Mouse (Mus musculus) MEL (cell line): ENCODE data around the gene Dgcr6. TPM values are rescaled to one million over a fixed set of nuclear protein-coding genes. Genes with fewer than 3 reads are reported as not detected.

Experiments used
- DNase-seq: peaks from one replicate; pipeline ENCODE4 v3.0.0; 2011; ENCODE audit warnings: low read depth, low spot score
- H3K27ac ChIP-seq: 2 replicates; pipeline ENCODE4 v1.5.1; 2012; ENCODE audit warnings: low read depth, mild to moderate bottlenecking, control low read depth, low read length, moderate library complexity; ENCODE audit not compliant: control insufficient read depth
- H3K27me3 ChIP-seq, 2 experiments: fragments of 150-350 bp in 1 of 2; sonication (generic) in 1 of 2; 2 replicates each; pipeline ENCODE4 v1.6.1; 2012; ENCODE audit warnings: low read length in 2 of 2, mild to moderate bottlenecking in 2 of 2, improper control_type of control experiment in 1 of 2, moderate library complexity in 1 of 2; ENCODE audit not compliant: insufficient read depth in 2 of 2, control insufficient read depth in 1 of 2
- H3K36me3 ChIP-seq, 2 experiments: 2 replicates each; pipeline ENCODE4 v1.6.1; 2012 to 2014; ENCODE audit warnings: low read length in 2 of 2, improper control_type of control experiment in 1 of 2, inconsistent platforms in 1 of 2, mild to moderate bottlenecking in 1 of 2; ENCODE audit not compliant: insufficient read depth in 2 of 2, control insufficient read depth in 1 of 2
- H3K4me1 ChIP-seq, 2 experiments: fragments of 150-350 bp in 1 of 2; sonication (generic) in 1 of 2; 2 replicates each; pipeline ENCODE4 v1.6.1; 2012; ENCODE audit warnings: low read length in 2 of 2, improper control_type of control experiment in 1 of 2, mild to moderate bottlenecking in 1 of 2; ENCODE audit not compliant: insufficient read depth in 2 of 2, control insufficient read depth in 1 of 2
- H3K4me3 ChIP-seq, 2 experiments: fragments of 150-350 bp in 1 of 2; sonication (generic) in 1 of 2; 2 replicates each; pipeline ENCODE4 v1.5.1; 2012; ENCODE audit warnings: low read depth in 2 of 2, low read length in 2 of 2, mild to moderate bottlenecking in 2 of 2, moderate library complexity in 2 of 2, control low read depth in 1 of 2, improper control_type of control experiment in 1 of 2; ENCODE audit not compliant: control insufficient read depth in 1 of 2, insufficient read depth in 1 of 2
- H3K79me2 ChIP-seq: 2 replicates; pipeline ENCODE4 v1.6.1; 2012; ENCODE audit warnings: mild to moderate bottlenecking, low read length, moderate library complexity; ENCODE audit not compliant: control insufficient read depth, poor library complexity, insufficient read depth
- H3K9ac ChIP-seq: 2 replicates; pipeline ENCODE4 v1.6.1; 2012; ENCODE audit warnings: low read depth, mild to moderate bottlenecking, control low read depth, low read length, moderate library complexity; ENCODE audit not compliant: control insufficient read depth, poor library complexity, severe bottlenecking
- H3K9me3 ChIP-seq: fragments of 150-350 bp; sonication (generic); replicated peaks from 2 replicates; pipeline ENCODE4 v1.6.1; 2012; ENCODE audit warnings: mild to moderate bottlenecking, low read length, improper control_type of control experiment, moderate library complexity; ENCODE audit not compliant: insufficient read depth
- CTCF ChIP-seq, 3 experiments: IDR thresholded peaks in 2 of 3; conservative IDR thresholded peaks in 1 of 3; 2 replicates each; pipeline ENCODE4 v1.5.1; 2011 to 2012; ENCODE audit warnings: low read length in 3 of 3, low read depth in 2 of 3, mild to moderate bottlenecking in 2 of 3, improper control_type of control experiment in 1 of 3, inconsistent platforms in 1 of 3, mixed read lengths in 1 of 3, moderate library complexity in 1 of 3; ENCODE audit not compliant: control insufficient read depth in 1 of 3, insufficient read depth in 1 of 3, poor library complexity in 1 of 3, severe bottlenecking in 1 of 3
- E2F4 ChIP-seq: IDR thresholded peaks from 2 replicates; pipeline ENCODE4 v1.6.1; 2011; ENCODE audit warnings: low read depth, low read length, improper control_type of control experiment, borderline replicate concordance
- EP300 ChIP-seq, 2 experiments: IDR thresholded peaks; 2 replicates each; pipeline ENCODE4 v1.6.1; 2011; ENCODE audit warnings: improper control_type of control experiment in 2 of 2, low read length in 2 of 2, low read depth in 1 of 2, mild to moderate bottlenecking in 1 of 2
- GATA1 ChIP-seq: IDR thresholded peaks from 2 replicates; pipeline ENCODE4 v1.6.1; 2011; ENCODE audit warnings: low read depth, low read length, improper control_type of control experiment
- MEF2A ChIP-seq: IDR thresholded peaks from 2 replicates; pipeline ENCODE4 v1.6.1; 2014; ENCODE audit warnings: low read depth, mild to moderate bottlenecking, inconsistent platforms, low read length, improper control_type of control experiment; ENCODE audit not compliant: poor library complexity, insufficient replicate concordance, severe bottlenecking; ENCODE audit errors: extremely low read depth
- NELFE ChIP-seq: IDR thresholded peaks from 2 replicates; pipeline ENCODE4 v1.6.1; 2011; ENCODE audit warnings: low read depth, low read length, improper control_type of control experiment
- NRF1 ChIP-seq: IDR thresholded peaks from 2 replicates; pipeline ENCODE4 v1.6.1; 2014; ENCODE audit warnings: low read depth, mild to moderate bottlenecking, inconsistent platforms, low read length, improper control_type of control experiment, moderate library complexity; ENCODE audit not compliant: poor library complexity, insufficient read depth, severe bottlenecking
- TBP ChIP-seq: IDR thresholded peaks from 2 replicates; pipeline ENCODE4 v1.8.0; 2011; ENCODE audit warnings: low read depth, low read length, improper control_type of control experiment
- ZC3H11A ChIP-seq: IDR thresholded peaks from 2 replicates; pipeline ENCODE4 v1.6.1; 2012; ENCODE audit warnings: low read depth, mild to moderate bottlenecking, inconsistent platforms, low read length, improper control_type of control experiment
- ZNF384 ChIP-seq: IDR thresholded peaks from 2 replicates; pipeline ENCODE4 v1.6.1; 2012; ENCODE audit warnings: low read depth, mild to moderate bottlenecking, inconsistent platforms, low read length, improper control_type of control experiment
- polyA plus RNA-seq, 2 experiments: library from polyadenylated mRNA; stranded (reverse) in 1 of 2; unstranded in 1 of 2; fragments of >175 nt in 1 of 2; fragments of >200 nt in 1 of 2; gene quantifications; 2 replicates each; pipeline versions ENCODE4 v1.2.1 to v1.2.4; 2012; ENCODE audit warnings: low replicate concordance in 2 of 2, low read depth in 1 of 2; ENCODE audit not compliant: insufficient read length in 2 of 2, insufficient read depth in 1 of 2, missing spikeins in 1 of 2
- total RNA-seq: library from RNA; depleted of rRNA; stranded (reverse); fragments of 300-350 nt; gene quantifications from 2 replicates; pipeline ENCODE4 v1.2.3, GENCODE M21; 2012

Dgcr6 gene
- total and polyA plus RNA-seq, 3 experiments, result 66.8 to 133 TPM; not detected in 1

DNA sequence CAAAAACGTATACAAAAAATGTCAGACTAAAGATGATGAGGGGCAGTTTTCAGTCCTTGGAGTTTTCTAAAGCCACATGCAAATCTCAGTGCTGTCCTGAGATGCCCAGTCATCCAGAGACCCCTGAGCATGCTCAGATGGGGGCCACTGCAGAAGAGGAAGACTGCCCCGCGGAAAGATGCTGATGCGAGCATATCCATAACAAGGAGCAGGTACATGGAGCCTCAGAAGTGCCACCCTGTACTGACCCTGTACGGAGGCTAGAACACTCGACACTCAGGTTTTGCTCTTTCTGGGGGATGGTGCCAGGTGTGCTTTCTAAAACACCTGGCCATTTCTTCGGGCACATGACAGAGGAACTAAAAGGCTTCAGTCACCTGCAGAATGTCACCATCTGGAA lies 338 bp upstream of the Dgcr6 start:
- H3K36me3 ChIP-seq, result peaks cover 0 to 20% of the 10 kb centered on the region in 2 experiments; a peak in 2 of 4 replicates
- H3K4me1 ChIP-seq, result peaks cover 11 to 31% of the 10 kb centered on the region in 2 experiments
- H3K27ac ChIP-seq, result no peak overlapping the region
- no peaks in the 10 kb centered on the region for H3K79me2 ChIP-seq
- TF ChIP-seq NRF1, result 0 out of 2 replicates have a peak, but pooled peaks have one; percentile 9
- no peak for TF ChIP-seq ZC3H11A
- no peak overlapping the region for H3K4me3 ChIP-seq
- no peak overlapping the region for H3K9ac ChIP-seq
- no peaks in the 10 kb centered on the region for H3K27me3 ChIP-seq
- no peak for DNase-seq
- H3K9me3 ChIP-seq, result no peaks in the 10 kb centered on the region

GRCm38 (mm10) chr16:18056215-18056614 lies 3.6 kb downstream of the Dgcr6 start:
- no peaks in the 10 kb centered on the region for H3K79me2 ChIP-seq
- no peak overlapping the region for H3K9ac ChIP-seq
- TF ChIP-seq GATA1 (0 out of 2 replicates have a peak, but pooled peaks have one; percentile 9), E2F4 (no peak), CTCF (IDR thresholded peaks at IDR 0.05 in 2 of 3, conservative IDR thresholded peaks at IDR 0.05 in 1 of 3; ENCODE audit: control insufficient read depth in 1 of 3, insufficient read depth in 1 of 3, low read depth in 2 of 3, low read length in 3 of 3, poor library complexity in 1 of 3, severe bottlenecking in 1 of 3) (no peak), ZNF384 (no peak), MEF2A (no peak), NRF1 (no peak), EP300 (IDR thresholded peaks at IDR 0.05; ENCODE audit: low read depth in 1 of 2, low read length in 2 of 2) (peak; percentile 35 to 66; a peak in 2 of 4 replicates), TBP (no peak)
- H3K27me3 ChIP-seq, result no peaks in the 10 kb centered on the region
- H3K27ac ChIP-seq, result no peak overlapping the region
- no peak overlapping the region for H3K4me3 ChIP-seq
- H3K36me3 ChIP-seq, result peaks cover 0 to 21% of the 10 kb centered on the region in 2 experiments; a peak in 2 of 4 replicates
- DNase-seq, result no peak
- no peaks in the 10 kb centered on the region for H3K9me3 ChIP-seq
- peaks cover 15 to 39% of the 10 kb centered on the region in 2 experiments for H3K4me1 ChIP-seq

DNA sequence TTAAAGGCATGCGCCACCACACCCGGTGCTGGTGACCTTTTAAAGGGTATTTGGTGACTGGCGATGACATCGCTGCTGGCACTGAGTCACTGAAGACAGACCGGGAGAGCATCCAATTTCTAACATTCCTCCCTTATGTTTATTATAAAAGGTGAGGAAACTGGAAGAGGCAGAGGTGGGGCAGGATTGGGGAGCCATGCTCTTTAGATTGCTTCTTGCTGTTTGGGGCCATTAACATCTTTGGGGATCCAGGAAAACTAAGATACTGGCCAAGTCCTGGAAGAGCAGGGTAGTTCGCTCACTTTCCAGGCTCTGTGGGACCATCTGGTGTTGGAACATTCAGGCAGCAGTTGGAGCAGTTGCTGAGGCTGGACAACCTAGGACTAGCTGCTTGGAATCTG lies 5.7 kb downstream of the Dgcr6 start:
- Histone ChIP-seq H3K36me3 (peaks cover 0 to 21% of the 10 kb centered on the region in 2 experiments; a peak in 2 of 4 replicates), H3K9ac (no peak overlapping the region), H3K79me2 (no peaks in the 10 kb centered on the region), H3K4me1 (peaks cover 12 to 35% of the 10 kb centered on the region in 2 experiments), H3K9me3 (no peaks in the 10 kb centered on the region), H3K27me3 (no peaks in the 10 kb centered on the region), H3K4me3 (no peak overlapping the region), H3K27ac (no peak overlapping the region)
- no peak for DNase-seq
- no peak for TF ChIP-seq NELFE
